Mouse (Mus musculus): ENCODE measurements around the gene Cdr2l. TPM values are rescaled to one million over a fixed set of nuclear protein-coding genes. Genes with fewer than 3 reads are reported as not detected.

The Cdr2l gene
- polyA plus RNA-seq (2014; fragmentation: Nextera tagmentation; extraction: Ambion mirVana) = 29.0 and 29.7 TPM in 2 replicates

DNA sequence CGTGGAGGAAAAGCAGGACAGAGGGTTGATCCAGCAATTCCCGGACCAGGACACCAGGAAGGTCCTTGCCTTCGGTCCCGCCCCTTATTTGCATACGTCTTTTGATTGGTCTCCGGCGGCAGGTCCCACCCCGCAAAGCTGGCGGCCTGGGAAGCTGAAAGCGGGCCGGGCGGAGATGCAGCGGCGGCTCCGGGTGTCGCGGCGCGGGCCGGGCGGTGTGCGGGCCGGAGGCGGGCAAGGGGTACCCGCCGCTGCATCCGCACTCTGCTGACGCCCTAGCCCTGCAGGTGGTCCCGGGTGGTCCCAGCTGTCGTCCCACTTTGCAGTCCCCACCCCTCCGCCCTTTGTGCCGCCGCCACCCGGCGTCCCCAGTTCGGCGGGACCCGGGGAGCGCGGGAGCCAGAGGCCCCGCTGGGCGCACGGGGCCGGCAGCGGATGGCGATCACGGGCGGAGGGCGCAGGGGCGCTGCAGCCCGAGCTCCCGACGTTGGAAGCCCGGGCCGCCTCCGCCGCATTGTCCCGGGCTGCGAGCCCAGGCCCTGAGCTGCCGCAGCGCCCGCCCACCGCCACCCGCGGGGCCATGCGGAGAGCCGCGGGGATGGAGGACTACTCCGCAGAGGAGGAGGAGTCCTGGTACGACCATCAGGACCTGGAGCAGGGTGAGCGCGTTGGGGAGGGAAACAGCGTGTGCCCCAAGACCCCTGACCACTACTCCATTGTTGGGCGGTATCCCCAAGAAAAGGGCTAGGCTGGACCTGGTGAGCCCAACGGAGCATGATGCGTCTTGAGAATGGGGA lies at the start of gene Cdr2l:
Gene Cdr2l, plus strand, starts transcription at position 174 of the 797 bp plus-strand sequence.
- H3K9me3 ChIP-seq (ENCODE audit: control insufficient read depth, low read length) = no peaks in the 10 kb centered on the region
- peaks cover 21% of the 10 kb centered on the region for H3K4me1 ChIP-seq (replicated peaks; ENCODE audit: control insufficient read depth, insufficient read depth, low read length)
- DNase-seq (ENCODE audit: low spot score) = peak; percentile 94
- under 1% methylated on average over 75 of the region's 76 CpGs for WGBS
- no peaks in the 10 kb centered on the region for H3K27me3 ChIP-seq (ENCODE audit: control insufficient read depth, insufficient read depth, low read length)
- peak; percentile 89 for ATAC-seq (replicated peaks; ENCODE audit: low FRiP score)
- H3K27ac ChIP-seq (ENCODE audit: low read depth, low read length) = peak within 1 kb of the TSS; percentile 89
- H3K36me3 ChIP-seq (ENCODE audit: control insufficient read depth, insufficient read depth, low read length) = no peaks in the 10 kb centered on the region; the same call in 1 of the 2 replicates
- peak within 1 kb of the TSS; percentile 86 for H3K4me3 ChIP-seq (ENCODE audit: low read depth, low read length)
- peak within 1 kb of the TSS; percentile 97 for H3K9ac ChIP-seq (ENCODE audit: low read length)
- peak within 1 kb of the TSS; percentile 88 for H3K4me2 ChIP-seq (ENCODE audit: low read depth, low read length, severe bottlenecking)

DNA sequence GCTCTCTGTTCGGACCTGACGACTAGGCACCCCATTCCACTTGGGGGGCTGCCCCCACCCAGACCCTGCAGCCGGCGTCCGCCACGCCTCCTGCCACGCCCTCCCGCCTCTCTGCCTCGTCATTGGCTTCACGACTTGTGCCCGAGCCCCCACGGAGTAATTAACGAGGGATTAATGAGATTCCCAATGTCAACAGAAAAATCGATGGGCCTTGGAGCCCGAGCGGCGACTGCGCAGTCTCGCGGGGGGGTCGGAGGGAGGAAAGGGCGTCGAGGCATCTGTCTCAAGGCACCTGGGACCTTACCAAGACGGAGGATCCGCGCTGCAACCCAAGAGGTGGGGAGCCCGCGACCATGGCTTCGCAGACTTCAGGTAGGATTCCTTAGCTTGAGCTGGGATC lies 47.2 kb upstream of the Cdr2l start, which contains the start of gene Otop3:
Gene Otop3, plus strand, starts transcription at position 201 of the 400 bp plus-strand sequence.
- peak within 1 kb of the TSS; percentile 40; the same call in 1 of the 2 replicates for H3K4me2 ChIP-seq (ENCODE audit: low read depth, low read length, severe bottlenecking)
- DNase-seq (ENCODE audit: low spot score) (no peak), ATAC-seq (replicated peaks; ENCODE audit: low FRiP score) (no peak)
- H3K9ac ChIP-seq (ENCODE audit: low read length) = no peak within 1 kb of the TSS
- H3K4me3 ChIP-seq (ENCODE audit: low read depth, low read length) = peak within 1 kb of the TSS; percentile 16; the same call in 1 of the 2 replicates
- peaks cover 24% of the 10 kb centered on the region for H3K27me3 ChIP-seq (ENCODE audit: control insufficient read depth, insufficient read depth, low read length)
- no peak within 1 kb of the TSS for H3K27ac ChIP-seq (ENCODE audit: low read depth, low read length)
- H3K36me3 ChIP-seq (ENCODE audit: control insufficient read depth, insufficient read depth, low read length) = no peaks in the 10 kb centered on the region
- peaks cover 3% of the 10 kb centered on the region; the same call in 1 of the 2 replicates for H3K4me1 ChIP-seq (replicated peaks; ENCODE audit: control insufficient read depth, insufficient read depth, low read length)
- 3% methylated on average over 29 of the region's 29 CpGs for WGBS
- H3K9me3 ChIP-seq (ENCODE audit: control insufficient read depth, low read length) = no peaks in the 10 kb centered on the region

DNA sequence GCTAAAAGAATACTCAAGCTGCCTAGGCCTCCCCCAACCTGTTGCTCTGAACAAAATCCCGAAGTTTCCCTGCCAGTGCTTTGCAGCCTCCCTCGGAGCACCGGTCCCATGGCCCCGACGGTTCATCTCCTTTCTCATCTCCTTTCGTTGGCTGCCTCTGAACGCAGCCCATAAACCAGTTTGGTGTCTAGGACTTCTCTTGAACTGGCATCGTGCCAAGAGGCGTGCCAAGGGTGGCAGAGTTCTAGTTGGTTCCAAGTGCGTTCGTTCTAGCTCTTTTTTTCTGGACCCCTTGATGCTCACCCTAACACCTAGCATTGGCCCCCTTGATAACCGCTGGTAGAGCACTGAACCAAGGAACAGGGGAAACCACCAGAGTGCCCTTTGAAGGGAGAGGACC lies 46.5 kb upstream of the Cdr2l start:
- ATAC-seq (replicated peaks; ENCODE audit: low FRiP score) (no peak), DNase-seq (ENCODE audit: low spot score) (no peak)
- H3K4me3 ChIP-seq (ENCODE audit: low read depth, low read length) = no peak overlapping the region
- no peak overlapping the region for H3K27ac ChIP-seq (ENCODE audit: low read depth, low read length)
- no peak overlapping the region for H3K4me2 ChIP-seq (ENCODE audit: low read depth, low read length, severe bottlenecking)
- H3K27me3 ChIP-seq (ENCODE audit: control insufficient read depth, insufficient read depth, low read length) = peaks cover 24% of the 10 kb centered on the region
- peaks cover 3% of the 10 kb centered on the region; the same call in 1 of the 2 replicates for H3K4me1 ChIP-seq (replicated peaks; ENCODE audit: control insufficient read depth, insufficient read depth, low read length)
- H3K9me3 ChIP-seq (ENCODE audit: control insufficient read depth, low read length) = no peaks in the 10 kb centered on the region
- H3K9ac ChIP-seq (ENCODE audit: low read length) = no peak overlapping the region
- WGBS = 60% methylated on average over 12 of the region's 12 CpGs
- no peaks in the 10 kb centered on the region for H3K36me3 ChIP-seq (ENCODE audit: control insufficient read depth, insufficient read depth, low read length)

DNA sequence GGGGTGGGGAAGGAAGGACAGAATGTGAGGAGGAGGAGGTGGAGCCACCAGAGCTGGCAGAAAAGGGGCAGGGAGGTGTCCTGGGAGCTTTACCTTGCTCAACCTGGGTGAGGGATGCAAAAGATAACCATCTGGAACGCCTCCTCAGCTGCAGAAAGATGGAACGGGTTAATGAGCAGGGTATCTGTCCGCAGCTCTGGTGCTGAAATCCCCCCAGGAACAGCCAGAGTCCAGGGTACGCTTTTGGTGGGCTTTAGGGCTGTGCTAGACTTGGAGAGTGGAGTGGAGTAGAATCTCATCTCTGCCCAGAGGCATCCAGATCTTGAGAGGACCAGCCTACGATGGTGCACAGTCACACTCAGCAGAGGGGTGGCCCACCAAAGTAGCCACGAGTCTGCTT lies 45.6 kb upstream of the Cdr2l start:
- H3K4me1 ChIP-seq (replicated peaks; ENCODE audit: control insufficient read depth, insufficient read depth, low read length) = peaks cover 3% of the 10 kb centered on the region; the same call in 1 of the 2 replicates
- H3K27ac ChIP-seq (ENCODE audit: low read depth, low read length) = no peak overlapping the region
- WGBS = 18% methylated on average over 6 of the region's 6 CpGs
- peaks cover 24% of the 10 kb centered on the region for H3K27me3 ChIP-seq (ENCODE audit: control insufficient read depth, insufficient read depth, low read length)
- no peaks in the 10 kb centered on the region for H3K9me3 ChIP-seq (ENCODE audit: control insufficient read depth, low read length)
- H3K4me2 ChIP-seq (ENCODE audit: low read depth, low read length, severe bottlenecking) = no peak overlapping the region
- DNase-seq (ENCODE audit: low spot score) (no peak), ATAC-seq (replicated peaks; ENCODE audit: low FRiP score) (no peak)
- H3K36me3 ChIP-seq (ENCODE audit: control insufficient read depth, insufficient read depth, low read length) = no peaks in the 10 kb centered on the region
- no peak overlapping the region for H3K9ac ChIP-seq (ENCODE audit: low read length)
- no peak overlapping the region for H3K4me3 ChIP-seq (ENCODE audit: low read depth, low read length)

DNA sequence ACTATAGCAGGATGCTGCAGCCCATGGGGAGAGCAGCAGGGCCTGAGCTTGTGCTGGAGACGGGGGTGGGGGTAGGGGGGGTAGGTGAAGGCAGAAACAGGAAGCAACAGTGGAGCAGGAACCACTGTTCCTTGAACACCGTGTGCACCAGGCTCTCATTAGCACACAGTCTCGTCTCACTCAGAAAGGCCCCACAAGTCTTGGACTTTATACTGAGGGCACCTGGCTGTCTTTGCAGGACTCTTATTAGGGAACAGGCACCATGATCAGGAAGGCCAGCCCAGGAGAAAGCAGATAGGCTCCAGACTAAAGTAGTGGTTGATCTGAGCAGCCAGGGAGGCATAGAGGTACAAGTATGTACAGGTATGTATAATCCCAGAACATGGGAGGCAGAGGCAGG lies 44.4 kb upstream of the Cdr2l start:
- 62% methylated on average over 3 of the region's 3 CpGs for WGBS
- Histone ChIP-seq H3K9ac (ENCODE audit: low read length) (no peak overlapping the region), H3K4me1 (replicated peaks; ENCODE audit: control insufficient read depth, insufficient read depth, low read length) (peaks cover 3% of the 10 kb centered on the region; the same call in 1 of the 2 replicates), H3K27ac (ENCODE audit: low read depth, low read length) (no peak overlapping the region), H3K4me3 (ENCODE audit: low read depth, low read length) (no peak overlapping the region), H3K4me2 (ENCODE audit: low read depth, low read length, severe bottlenecking) (no peak overlapping the region), H3K36me3 (ENCODE audit: control insufficient read depth, insufficient read depth, low read length) (no peaks in the 10 kb centered on the region), H3K27me3 (ENCODE audit: control insufficient read depth, insufficient read depth, low read length) (peaks cover 24% of the 10 kb centered on the region), H3K9me3 (ENCODE audit: control insufficient read depth, low read length) (no peaks in the 10 kb centered on the region)
- no peak for ATAC-seq (replicated peaks; ENCODE audit: low FRiP score)
- no peak for DNase-seq (ENCODE audit: low spot score)

DNA sequence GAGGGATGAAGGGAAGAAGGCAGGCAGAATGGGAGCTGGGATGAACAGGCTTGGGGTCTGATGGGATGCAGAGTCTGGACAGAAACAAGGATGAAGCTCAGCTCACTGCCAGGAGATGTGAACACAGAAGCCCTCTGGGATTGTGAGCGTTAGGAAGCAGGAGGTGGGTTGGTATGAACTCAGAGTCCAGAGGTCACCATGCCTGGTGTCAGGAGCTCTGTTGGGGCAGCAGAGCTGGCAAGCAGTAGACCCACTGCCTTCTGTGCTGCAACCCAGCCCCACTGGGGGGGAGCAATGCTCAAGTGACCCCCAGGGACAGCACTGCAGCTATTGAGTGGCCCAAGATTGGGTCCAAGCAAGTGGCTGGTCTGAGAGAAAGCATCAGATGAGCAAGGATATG lies 43.9 kb upstream of the Cdr2l start:
- no peaks in the 10 kb centered on the region for H3K36me3 ChIP-seq (ENCODE audit: control insufficient read depth, insufficient read depth, low read length)
- no peak overlapping the region for H3K4me3 ChIP-seq (ENCODE audit: low read depth, low read length)
- H3K27ac ChIP-seq (ENCODE audit: low read depth, low read length) = no peak overlapping the region
- H3K4me1 ChIP-seq (replicated peaks; ENCODE audit: control insufficient read depth, insufficient read depth, low read length) = peaks cover 3% of the 10 kb centered on the region; the same call in 1 of the 2 replicates
- H3K9ac ChIP-seq (ENCODE audit: low read length) = no peak overlapping the region
- H3K27me3 ChIP-seq (ENCODE audit: control insufficient read depth, insufficient read depth, low read length) = peaks cover 24% of the 10 kb centered on the region
- 58% methylated on average over 1 of the region's 1 CpGs for WGBS
- ATAC-seq (replicated peaks; ENCODE audit: low FRiP score) (no peak), DNase-seq (ENCODE audit: low spot score) (no peak)
- no peak overlapping the region for H3K4me2 ChIP-seq (ENCODE audit: low read depth, low read length, severe bottlenecking)
- H3K9me3 ChIP-seq (ENCODE audit: control insufficient read depth, low read length) = no peaks in the 10 kb centered on the region

DNA sequence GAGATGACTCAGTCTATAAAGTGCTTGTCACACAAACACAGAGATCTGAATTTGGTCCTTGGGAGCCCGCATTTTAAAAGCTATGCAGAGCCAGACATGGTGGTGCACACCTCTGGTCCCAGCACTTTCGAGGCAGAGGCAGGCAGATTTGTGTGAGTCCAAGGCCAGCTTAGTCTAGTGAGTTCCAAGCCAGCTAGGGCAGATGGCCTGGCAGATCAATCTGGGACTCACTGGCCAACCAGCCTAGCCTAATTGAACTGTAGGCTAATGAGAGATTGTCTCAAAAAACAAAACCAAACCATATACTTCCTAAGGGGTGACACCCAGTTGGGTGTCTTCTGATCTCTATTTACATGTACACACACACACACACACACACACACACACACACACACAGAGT lies 40.5 kb upstream of the Cdr2l start:
- Histone ChIP-seq H3K4me2 (ENCODE audit: low read depth, low read length, severe bottlenecking) (no peak overlapping the region), H3K4me1 (replicated peaks; ENCODE audit: control insufficient read depth, insufficient read depth, low read length) (no peaks in the 10 kb centered on the region), H3K9ac (ENCODE audit: low read length) (no peak overlapping the region), H3K9me3 (ENCODE audit: control insufficient read depth, low read length) (no peaks in the 10 kb centered on the region), H3K4me3 (ENCODE audit: low read depth, low read length) (no peak overlapping the region), H3K36me3 (ENCODE audit: control insufficient read depth, insufficient read depth, low read length) (no peaks in the 10 kb centered on the region), H3K27me3 (ENCODE audit: control insufficient read depth, insufficient read depth, low read length) (peaks cover 3% of the 10 kb centered on the region; the same call in 1 of the 2 replicates), H3K27ac (ENCODE audit: low read depth, low read length) (no peak overlapping the region)
- 64% methylated on average over 2 of the region's 2 CpGs for WGBS
- DNase-seq (ENCODE audit: low spot score) (no peak), ATAC-seq (replicated peaks; ENCODE audit: low FRiP score) (no peak)

DNA sequence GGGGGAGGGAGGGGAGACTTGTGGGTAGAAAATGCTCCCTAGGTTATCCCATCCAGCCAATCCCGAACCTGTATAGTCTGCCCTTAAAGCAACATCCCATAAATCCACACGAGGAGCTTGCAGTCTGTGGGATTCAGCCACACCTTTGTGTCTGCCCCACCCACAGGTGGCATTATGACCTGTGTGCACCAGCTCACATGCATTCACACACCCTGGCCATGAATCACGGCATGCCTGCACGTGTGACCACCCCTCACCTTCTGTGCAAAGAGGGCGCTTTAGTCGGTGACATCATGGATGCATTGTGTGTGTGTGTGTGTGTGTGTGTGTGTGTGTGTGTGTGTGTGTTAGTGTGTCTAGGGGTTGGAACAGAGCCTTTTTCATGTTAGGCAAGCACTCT lies 39.9 kb upstream of the Cdr2l start:
- H3K9me3 ChIP-seq (ENCODE audit: control insufficient read depth, low read length) = no peaks in the 10 kb centered on the region
- H3K4me3 ChIP-seq (ENCODE audit: low read depth, low read length) = no peak overlapping the region
- no peak overlapping the region for H3K4me2 ChIP-seq (ENCODE audit: low read depth, low read length, severe bottlenecking)
- no peaks in the 10 kb centered on the region for H3K4me1 ChIP-seq (replicated peaks; ENCODE audit: control insufficient read depth, insufficient read depth, low read length)
- no peak overlapping the region for H3K27ac ChIP-seq (ENCODE audit: low read depth, low read length)
- 70% methylated on average over 6 of the region's 6 CpGs for WGBS
- ATAC-seq (replicated peaks; ENCODE audit: low FRiP score) (no peak), DNase-seq (ENCODE audit: low spot score) (no peak)
- H3K9ac ChIP-seq (ENCODE audit: low read length) = no peak overlapping the region
- H3K27me3 ChIP-seq (ENCODE audit: control insufficient read depth, insufficient read depth, low read length) = no peaks in the 10 kb centered on the region
- no peaks in the 10 kb centered on the region for H3K36me3 ChIP-seq (ENCODE audit: control insufficient read depth, insufficient read depth, low read length)

Measured in forebrain, embryonic 11.5 days (tissue).